Mouse (Mus musculus) cerebellum, adult (tissue): ENCODE data around the gene Hc.

Experiments used
- ATAC-seq: cut with Nextera tagmentation; 2 replicates; pipeline ENCODE4 v1.9.2; 2017; ENCODE audit warnings: mild to moderate bottlenecking, moderate library complexity, mixed read lengths; ENCODE audit not compliant: insufficient number of reproducible peaks, low FRiP score, low TSS enrichment

Hc gene

GRCm38 (mm10) chr2:34960466-34960865 lies 100.8 kb downstream of the Hc start:
- no peak for ATAC-seq

DNA sequence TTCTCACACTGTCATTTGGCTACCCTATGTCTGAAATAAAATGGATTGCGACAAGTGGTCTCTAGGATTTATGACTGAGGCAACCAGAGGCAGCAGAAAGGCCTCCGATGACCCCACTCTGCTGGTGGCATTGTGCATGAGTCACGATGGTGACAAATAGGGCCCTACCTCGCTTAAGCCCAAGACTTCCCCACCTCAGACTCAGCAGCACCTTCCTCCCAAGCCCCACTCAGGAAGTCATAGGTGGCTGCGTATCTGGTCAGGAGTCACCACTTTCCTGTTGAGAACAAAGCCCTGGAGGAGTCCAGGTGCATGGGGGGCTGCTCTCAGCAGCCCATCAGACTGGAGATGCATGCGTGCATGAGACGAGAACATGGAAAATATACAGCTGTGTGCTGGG lies 102.7 kb downstream of the Hc start:
- ATAC-seq = no peak

- no peak for ATAC-seq
Measured at GRCm38 (mm10) chr2:34958036-34958435, 103.2 kb downstream of the Hc start.

DNA sequence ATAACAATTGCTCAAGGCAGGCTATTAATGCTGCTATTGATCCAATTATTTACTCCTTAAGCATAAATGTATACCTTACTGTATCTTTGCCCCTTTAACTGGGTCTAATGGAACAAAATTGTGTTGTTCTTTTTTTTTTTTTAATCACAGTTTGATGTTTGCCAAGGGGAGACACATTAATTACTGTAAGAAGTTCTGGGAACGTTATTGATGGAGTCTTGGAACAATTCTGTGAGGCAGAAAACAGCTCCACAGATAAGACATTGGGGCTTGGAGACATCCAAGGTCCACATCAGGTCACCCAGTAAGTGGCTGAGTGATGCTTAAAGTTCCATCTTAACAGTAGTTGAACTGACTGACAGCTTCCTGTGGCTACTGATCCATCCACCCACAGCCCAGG lies 103.8 kb downstream of the Hc start:
- ATAC-seq = no peak

- ATAC-seq = no peak
Measured at GRCm38 (mm10) chr2:34956941-34957340, 104.3 kb downstream of the Hc start.

DNA sequence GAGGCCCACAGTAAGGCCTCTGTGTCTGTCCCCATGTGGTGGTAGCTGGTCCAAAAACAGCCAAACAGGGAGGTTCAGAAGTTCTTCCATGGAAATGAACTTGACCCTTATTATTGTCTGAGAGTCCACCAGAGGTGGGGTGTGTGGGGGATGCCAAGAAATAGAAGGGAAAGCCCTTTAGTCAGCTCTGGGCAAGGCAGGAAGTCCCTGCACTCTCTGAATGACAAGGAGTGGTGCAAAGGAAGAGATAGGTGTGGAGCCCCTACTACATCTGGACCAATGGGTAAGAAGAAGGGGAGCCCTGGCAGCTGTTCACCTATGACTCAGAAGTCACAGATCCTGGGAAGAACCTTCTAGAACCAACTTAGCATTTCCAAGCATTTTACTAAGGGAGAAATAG lies 106.9 kb downstream of the Hc start:
- no peak for ATAC-seq

DNA sequence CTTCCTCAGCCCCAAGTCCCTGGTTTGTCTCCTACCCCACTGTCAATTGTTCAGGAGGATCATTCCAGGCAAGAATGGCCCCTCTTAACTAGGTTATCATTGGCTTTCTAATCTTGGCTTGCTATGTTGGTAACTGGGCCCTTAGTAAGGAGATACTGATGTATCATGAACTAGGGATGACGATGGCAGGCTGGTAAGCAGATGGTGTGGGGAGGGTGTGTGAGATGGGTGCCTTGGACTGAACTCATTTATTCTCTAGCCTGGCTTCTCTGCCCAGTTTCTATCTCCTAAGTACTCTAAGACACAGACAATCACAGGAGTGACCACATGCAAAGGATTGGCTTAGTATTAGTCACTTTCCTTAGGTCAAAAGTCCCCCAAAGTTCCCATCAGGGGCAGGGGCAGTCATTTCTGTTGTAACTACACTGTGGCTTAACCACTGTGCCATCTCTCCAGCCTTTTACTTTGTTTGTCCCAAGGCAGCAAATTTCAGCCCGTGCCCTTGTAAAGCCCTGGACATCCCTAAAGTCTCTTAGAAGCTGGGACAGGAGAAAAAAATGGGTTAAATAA lies 107.6 kb downstream of the Hc start:
- ATAC-seq = no peak

DNA sequence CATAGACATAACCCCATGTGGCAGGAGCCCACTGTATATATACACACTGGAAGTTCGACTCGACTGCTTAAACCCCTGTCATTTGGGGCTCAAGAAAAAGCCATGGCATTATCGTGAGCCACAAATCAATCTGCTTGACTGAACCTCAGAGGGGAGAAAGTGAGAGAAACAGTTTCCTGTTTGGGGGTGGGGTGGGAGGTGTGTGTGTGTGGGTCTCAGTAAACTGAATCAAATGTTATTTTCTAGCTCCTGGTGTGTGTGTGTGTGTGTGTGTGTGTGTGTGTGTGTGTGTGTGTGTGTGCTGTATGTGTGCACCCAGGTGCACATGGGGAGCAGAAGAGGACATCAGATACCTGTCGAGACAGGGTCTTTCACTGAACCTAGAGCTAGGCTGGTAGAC lies 108.2 kb downstream of the Hc start:
- ATAC-seq = no peak

GRCm38 (mm10) chr2:34951469-34951868 lies 109.8 kb downstream of the Hc start:
- no peak for ATAC-seq

DNA sequence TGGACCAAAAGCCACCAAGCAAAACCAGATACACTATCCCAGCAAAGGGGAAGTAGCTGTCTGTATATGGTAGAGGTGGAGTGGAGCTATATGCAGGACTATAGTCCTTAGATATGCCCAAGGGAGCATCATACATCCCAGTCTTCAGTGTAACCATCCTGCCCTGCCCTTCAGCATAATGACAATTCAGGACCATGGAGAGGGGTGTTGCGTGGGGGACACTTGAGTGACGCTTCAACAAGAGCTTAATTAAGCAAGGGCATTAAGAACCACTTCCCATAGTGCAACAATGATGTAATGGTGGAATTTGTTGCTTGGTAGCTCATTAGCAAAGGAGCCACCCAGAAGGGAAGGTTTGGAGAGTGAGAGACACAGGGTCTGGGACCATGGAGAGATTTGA lies 112.6 kb downstream of the Hc start:
- no peak for ATAC-seq

GRCm38 (mm10) chr2:34946046-34946445 lies 115.2 kb downstream of the Hc start:
- no peak for ATAC-seq

GRCm38 (mm10) chr2:34945580-34945979 lies 115.7 kb downstream of the Hc start:
- ATAC-seq = no peak

DNA sequence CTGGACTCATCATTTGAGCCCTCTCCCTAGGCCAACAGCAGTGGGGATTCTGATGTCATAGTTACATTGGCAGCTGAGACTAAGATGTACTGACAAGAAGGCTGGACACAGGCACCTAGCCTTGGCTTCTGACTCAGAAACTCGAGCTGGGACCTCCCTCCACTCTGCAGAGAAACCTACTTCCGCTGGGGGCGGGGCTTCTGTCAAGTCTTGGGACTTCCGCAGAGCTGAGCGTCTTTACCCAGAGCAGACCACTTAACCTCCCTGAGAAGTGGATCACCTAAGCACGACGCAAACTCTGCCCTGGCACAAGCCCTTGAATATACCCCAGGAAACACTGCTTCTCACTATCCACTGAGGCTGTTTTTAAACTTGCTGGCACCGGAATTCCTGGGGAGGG lies 116.5 kb downstream of the Hc start:
- no peak for ATAC-seq

GRCm38 (mm10) chr2:34943556-34944120 lies 117.6 kb downstream of the Hc start:
- no peak for ATAC-seq

DNA sequence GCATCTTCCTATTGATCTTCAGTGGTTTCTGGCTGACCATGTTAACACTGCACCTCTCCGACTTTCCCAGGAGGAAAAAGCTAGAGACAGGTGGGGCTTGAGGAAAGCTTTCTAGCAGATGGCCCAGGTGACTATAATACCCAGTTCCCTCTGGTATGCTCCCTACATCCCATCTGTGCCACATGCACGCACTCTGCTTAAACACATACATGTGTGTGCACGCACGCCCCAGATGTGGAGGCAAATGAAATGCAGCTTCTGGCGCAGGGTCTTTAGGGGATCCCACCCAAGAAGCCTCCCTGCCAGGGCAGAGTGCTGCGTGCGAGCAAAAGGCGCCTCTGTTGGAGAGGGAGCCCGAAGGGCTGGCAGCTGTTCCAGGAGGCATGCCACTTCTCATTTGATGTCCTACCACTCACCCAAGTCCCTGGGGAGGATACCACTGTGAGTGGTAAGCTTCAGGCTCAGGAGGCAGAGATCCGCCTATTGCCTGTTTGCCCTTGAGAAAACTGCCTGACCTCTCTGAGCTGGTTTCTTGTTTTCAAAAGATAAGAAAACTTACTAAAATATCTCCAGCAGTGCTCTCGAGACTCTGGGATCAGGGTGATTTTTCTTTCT lies 120.1 kb downstream of the Hc start:
- ATAC-seq = no peak

DNA sequence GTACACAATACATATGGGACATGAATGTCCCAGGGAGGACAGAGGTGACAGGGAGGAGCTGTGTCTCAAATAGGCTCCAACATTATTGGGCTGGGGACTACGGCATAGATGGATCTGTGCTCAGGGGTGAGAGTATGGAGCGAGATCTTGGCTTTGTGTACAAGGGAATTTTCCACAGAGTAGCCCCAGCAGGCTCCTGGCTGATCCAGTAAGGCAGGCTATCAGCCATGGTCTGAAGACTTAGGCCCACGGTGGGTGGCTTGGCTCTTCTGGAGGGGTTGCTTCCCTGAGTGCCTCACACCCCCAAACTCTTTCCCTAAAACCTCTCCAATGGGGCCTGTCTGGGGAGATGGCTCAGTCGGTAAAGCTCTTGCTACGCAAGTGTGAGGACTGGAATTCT lies 121.0 kb downstream of the Hc start:
- ATAC-seq = no peak

DNA sequence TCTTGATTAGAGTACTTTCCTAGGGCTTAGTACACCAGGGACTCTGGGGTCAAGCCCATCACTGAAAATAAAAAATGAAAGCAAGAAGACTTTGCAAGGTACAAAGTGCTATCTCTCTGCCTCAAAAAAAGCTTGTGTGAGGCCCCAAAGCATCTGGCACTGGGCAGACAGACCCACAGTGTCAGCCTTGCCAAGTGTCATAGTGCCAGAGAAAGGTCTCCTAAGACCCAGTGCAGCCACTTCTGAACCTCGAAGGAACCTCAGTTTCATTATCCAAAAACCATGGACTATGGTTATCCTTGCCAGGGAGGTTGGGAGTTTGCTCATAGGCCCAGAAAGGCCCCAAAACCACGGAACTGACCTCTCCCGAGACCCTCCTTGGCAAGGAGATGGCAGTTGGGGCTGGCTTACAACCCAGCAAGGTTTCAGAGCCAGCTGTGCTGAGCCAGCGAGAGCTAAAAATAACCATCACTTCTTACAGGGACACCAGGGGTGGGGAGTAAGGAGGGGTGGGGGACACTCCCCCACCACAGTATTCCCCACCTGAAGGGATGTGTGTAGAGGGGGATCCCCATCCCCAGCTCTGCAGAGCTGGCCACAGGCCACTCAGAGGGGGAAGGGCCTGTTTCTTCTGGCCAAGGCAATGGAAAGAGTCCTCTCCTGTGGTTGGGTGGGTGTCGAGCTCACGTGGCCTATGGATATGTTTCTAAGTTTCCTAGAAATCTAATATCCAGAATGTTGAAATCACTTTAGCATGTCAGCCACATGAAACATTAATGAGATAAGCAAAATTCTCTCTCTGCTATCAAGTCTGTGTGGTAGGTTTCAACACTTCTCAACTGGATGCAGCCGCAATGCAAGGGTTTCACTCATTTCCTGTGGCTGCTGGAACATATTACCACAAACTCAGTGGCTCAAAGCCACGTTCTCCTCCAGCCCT lies 122.7 kb downstream of the Hc start:
- no peak for ATAC-seq

GRCm38 (mm10) chr2:34937460-34937859 lies 123.8 kb downstream of the Hc start:
- ATAC-seq = no peak
